In genomic region chr14:57887171-57887570, GRCm38 (mm10) we compare ENCODE assay signal across 10 mouse cellular contexts. TPM values are rescaled to one million over a fixed set of nuclear protein-coding genes. Genes with fewer than 3 reads are reported as not detected.
DNase-seq lines count a peak whose midpoint lies in the region; ATAC-seq lines count a peak whose summit lies in the region.
"Had no signal": no experiment of that assay in that cellular context is flagged by ENCODE, and none has a peak within 500 bp of the region (broad histone marks: within the 10 kb centered on the region; RNA-seq: fewer than 3 reads in every experiment).

No protein-coding gene starts in this region.

- peak; percentile 58 for DNase-seq in R1 (ENCODE audit: low read depth, low spot score)
- DNase-seq in lung, postnatal 14 days: peak; percentile 35
- no peak for DNase-seq in testis, postnatal 14 days (ENCODE audit: low spot score)
- DNase-seq: cerebellum, adult 9-11 months; thymus, postnatal 25 days had no signal

- no peaks in the 10 kb centered on the region for H3K27me3 ChIP-seq in intestine, embryonic 15.5 days (replicated peaks)
- H3K27me3 ChIP-seq in intestine, embryonic 16.5 days (replicated peaks; ENCODE audit: control insufficient read depth, insufficient read depth, low read length): no peaks in the 10 kb centered on the region
- H3K27me3 ChIP-seq in heart, embryonic 16.5 days (ENCODE audit: control insufficient read depth, insufficient read depth, low read length): no peaks in the 10 kb centered on the region

- peak overlapping the region; percentile 3; the same call in 1 of the 2 replicates for H3K27ac ChIP-seq in intestine, embryonic 15.5 days
- no peak overlapping the region for H3K27ac ChIP-seq in intestine, embryonic 16.5 days (ENCODE audit: low read length)
- H3K27ac ChIP-seq in heart, embryonic 16.5 days (ENCODE audit: low read length): peak overlapping the region; percentile 77; the same call in 1 of the 2 replicates

- peaks cover 15% of the 10 kb centered on the region for H3K4me1 ChIP-seq in intestine, embryonic 15.5 days (replicated peaks)
- H3K4me1 ChIP-seq in intestine, embryonic 16.5 days (ENCODE audit: control insufficient read depth, insufficient read depth, low read length): peaks cover 26% of the 10 kb centered on the region
- peaks cover 18% of the 10 kb centered on the region for H3K4me1 ChIP-seq in heart, embryonic 16.5 days (ENCODE audit: control insufficient read depth, insufficient read depth, low read length)

- H3K4me2 ChIP-seq in intestine, embryonic 15.5 days (replicated peaks): no peak overlapping the region
- H3K4me2 ChIP-seq in intestine, embryonic 16.5 days (ENCODE audit: low read depth, low read length): no peak overlapping the region
- 0 out of 2 replicates have a peak overlapping the region, but pooled peaks have one; percentile 19 for H3K4me2 ChIP-seq in heart, embryonic 16.5 days (ENCODE audit: low read depth, low read length)

- no peak overlapping the region for H3K4me3 ChIP-seq in intestine, embryonic 15.5 days (replicated peaks)
- H3K4me3 ChIP-seq in intestine, embryonic 16.5 days (ENCODE audit: low read length): no peak overlapping the region
- no peak overlapping the region for H3K4me3 ChIP-seq in heart, embryonic 16.5 days (ENCODE audit: low read length)

- no peaks in the 10 kb centered on the region for H3K9me3 ChIP-seq in intestine, embryonic 15.5 days
- H3K9me3 ChIP-seq in intestine, embryonic 16.5 days (ENCODE audit: control insufficient read depth, low read length): no peaks in the 10 kb centered on the region
- H3K9me3 ChIP-seq in heart, embryonic 16.5 days (replicated peaks; ENCODE audit: control insufficient read depth, low read length): no peaks in the 10 kb centered on the region

- no peaks in the 10 kb centered on the region for H3K36me3 ChIP-seq in intestine, embryonic 15.5 days
- H3K36me3 ChIP-seq in intestine, embryonic 16.5 days (ENCODE audit: control insufficient read depth, insufficient read depth, low read length): no peaks in the 10 kb centered on the region
- H3K36me3 ChIP-seq in heart, embryonic 16.5 days (ENCODE audit: control insufficient read depth, insufficient read depth): no peaks in the 10 kb centered on the region

- 73% methylated on average over 8 of the region's 8 CpGs for WGBS in intestine, embryonic 15.5 days
- WGBS in intestine, embryonic 16.5 days: 72% methylated on average over 8 of the region's 8 CpGs
- 59% methylated on average over 8 of the region's 8 CpGs for WGBS in heart, embryonic 16.5 days

- H3K9ac ChIP-seq in intestine, embryonic 15.5 days: no peak overlapping the region
- no peak overlapping the region for H3K9ac ChIP-seq in intestine, embryonic 16.5 days (ENCODE audit: low read depth, low read length)
- H3K9ac ChIP-seq in heart, embryonic 16.5 days (ENCODE audit: low read length): no peak overlapping the region

- ATAC-seq in intestine, embryonic 15.5 days: no peak
- ATAC-seq in intestine, embryonic 16.5 days: no peak
- no peak for ATAC-seq in heart, embryonic 16.5 days (replicated peaks; ENCODE audit: extremely low read depth, insufficient read depth, low FRiP score)
- ATAC-seq in cerebellum, adult (ENCODE audit: insufficient number of reproducible peaks, low FRiP score, low TSS enrichment): no peak
- ATAC-seq in erythroblast, adult 5-6 weeks (replicated peaks; ENCODE audit: low FRiP score, poor library complexity, severe bottlenecking): no peak

RNA-seq across cellular contexts. Expression of gene Zdhhc20, which starts 2.9 kb away (rescaled TPM):
- polyA plus RNA-seq in intestine, embryonic 15.5 days (2015; fragmentation: Nextera tagmentation; extraction: Ambion mirVana): 55.3 and 61.6 TPM in 2 replicates
- 55.2 and 58.9 TPM in 2 replicates for polyA plus RNA-seq in intestine, embryonic 16.5 days (2015; fragmentation: Nextera tagmentation; extraction: Ambion mirVana)
- polyA plus RNA-seq in heart, embryonic 16.5 days (2015; fragmentation: Nextera tagmentation; extraction: Ambion mirVana): 36.5 and 40.9 TPM in 2 replicates
- total RNA-seq in erythroblast, adult 5-6 weeks (2015; ENCODE audit: low replicate concordance): 11.3 and 12.5 TPM in 2 replicates
- total RNA-seq in erythroblast, adult 5-6 weeks (2017; ENCODE audit: low replicate concordance): 8.6 and 10.7 TPM in 2 replicates
